Mouse (Mus musculus) midbrain, embryonic 14.5 days (tissue): ENCODE results near the gene Cnpy3. TPM values are rescaled to one million over a fixed set of nuclear protein-coding genes. Genes with fewer than 3 reads are reported as not detected.

Experiments
- ATAC-seq: fragments of 200-750 bp; cut with Nextera tagmentation; 2 replicates; pipeline ENCODE4 v1.8.0; 2017; ENCODE audit warnings: moderate number of reproducible peaks, moderate library complexity; ENCODE audit not compliant: low FRiP score, low TSS enrichment
- DNase-seq: peaks from one replicate; pipeline ENCODE4 v3.0.0-alpha.2; 2015
- H3K27ac ChIP-seq: fragments of 300-500 bp; sonication (generic); replicated peaks from 2 replicates; pipeline ENCODE4 v1.5.1; 2014; ENCODE audit warnings: mild to moderate bottlenecking, low read depth, low read length, moderate library complexity
- H3K27me3 ChIP-seq: fragments of 300-500 bp; sonication (generic); 2 replicates; pipeline ENCODE4 v1.6.1; 2014; ENCODE audit warnings: low read length, control low read depth, mixed read lengths; ENCODE audit not compliant: control insufficient read depth, insufficient read depth
- H3K36me3 ChIP-seq: fragments of 300-500 bp; sonication (generic); 2 replicates; pipeline ENCODE4 v1.6.1; 2014; ENCODE audit warnings: low read length, control low read depth; ENCODE audit not compliant: control insufficient read depth, insufficient read depth
- H3K4me1 ChIP-seq: fragments of 300-500 bp; sonication (generic); 2 replicates; pipeline ENCODE4 v1.6.1; 2014; ENCODE audit warnings: mild to moderate bottlenecking, antibody characterized with exemption, low read length, control low read depth; ENCODE audit not compliant: control insufficient read depth, insufficient read depth
- H3K4me2 ChIP-seq: fragments of 300-500 bp; sonication (generic); 2 replicates; pipeline ENCODE4 v1.6.1; 2014; ENCODE audit warnings: mild to moderate bottlenecking, low read length, moderate library complexity
- H3K4me3 ChIP-seq: fragments of 300-500 bp; sonication (generic); replicated peaks from 2 replicates; pipeline ENCODE4 v1.5.1; 2014; ENCODE audit warnings: low read depth, low read length
- H3K9ac ChIP-seq: fragments of 300-500 bp; sonication (generic); replicated peaks from 2 replicates; pipeline ENCODE4 v1.6.1; 2014; ENCODE audit warnings: mild to moderate bottlenecking, low read length, moderate library complexity
- H3K9me3 ChIP-seq: fragments of 300-500 bp; sonication (generic); 2 replicates; pipeline ENCODE4 v1.6.1; 2016; ENCODE audit warnings: low read length, control low read depth, mixed read lengths; ENCODE audit not compliant: control insufficient read depth
- WGBS: fragments of 180-500 bp; shearing (Covaris S2); extraction: QIAGEN DNeasy Blood & Tissue Kit; methylation state at CpG from one replicate; pipeline ENCODE4 v1.1.7; 2014; 5-methylcytosine and 5-hydroxymethylcytosine counted together
- polyA plus RNA-seq: library from polyadenylated mRNA; unstranded; fragments of >200 nt; fragmentation: Nextera tagmentation; extraction: Ambion mirVana; gene quantifications from 2 replicates; pipeline ENCODE4 v1.2.1, GENCODE M21; 2014

The Cnpy3 gene
- polyA plus RNA-seq, 1 experiment from 2014 or later, result 57.3 TPM

DNA sequence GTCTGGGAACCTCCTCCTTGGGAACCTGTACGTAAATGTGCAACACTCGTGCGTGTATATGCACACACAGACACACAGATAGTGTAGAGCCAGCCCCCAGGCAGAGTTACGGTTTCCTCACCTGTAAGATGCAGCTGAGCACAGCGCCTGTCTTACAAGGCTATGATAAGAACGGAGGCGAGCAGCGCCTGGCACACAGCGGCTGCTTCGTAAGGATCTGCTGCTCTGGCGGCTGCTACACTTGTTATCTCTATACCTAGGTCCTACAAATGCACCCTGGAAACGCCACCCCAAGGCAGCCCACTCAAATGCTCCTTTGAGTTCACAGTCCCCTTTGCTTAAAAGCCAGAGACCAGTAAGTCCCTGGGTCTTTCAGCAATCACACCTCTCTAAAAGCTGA lies 61.3 kb downstream of the Cnpy3 start:
- Histone ChIP-seq H3K4me3 (no peak overlapping the region), H3K36me3 (peaks cover 21% of the 10 kb centered on the region), H3K27ac (no peak overlapping the region), H3K4me2 (no peak overlapping the region), H3K9me3 (no peaks in the 10 kb centered on the region), H3K9ac (no peak overlapping the region), H3K4me1 (no peaks in the 10 kb centered on the region), H3K27me3 (no peaks in the 10 kb centered on the region)
- ATAC-seq, result no peak
- 94% methylated on average over 12 of the region's 12 CpGs for WGBS
- no peak for DNase-seq

DNA sequence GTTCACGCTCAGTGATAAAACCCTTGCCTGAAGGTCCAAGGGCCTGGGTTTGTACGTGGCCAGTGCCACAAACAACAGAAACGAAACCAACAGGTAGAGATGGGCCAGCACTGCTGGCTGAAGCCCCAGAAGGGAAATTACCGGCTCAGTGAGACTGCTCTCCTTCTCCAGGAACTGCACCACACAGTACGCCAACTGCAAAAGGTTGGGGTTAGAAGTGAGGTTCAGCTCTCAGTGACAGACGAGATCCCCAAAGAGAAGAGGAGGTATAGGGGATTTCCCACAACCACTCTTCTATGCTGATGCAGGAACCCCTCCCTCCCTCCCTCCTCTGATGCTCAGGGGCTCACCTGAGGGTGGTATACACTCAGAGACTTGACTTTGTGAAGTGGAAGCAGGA lies 66.1 kb downstream of the Cnpy3 start:
- ATAC-seq, result no peak
- H3K27ac ChIP-seq, result no peak overlapping the region
- no peak overlapping the region for H3K9ac ChIP-seq
- H3K4me1 ChIP-seq, result peaks cover 7% of the 10 kb centered on the region
- H3K36me3 ChIP-seq, result peaks cover 53% of the 10 kb centered on the region
- DNase-seq, result no peak
- no peaks in the 10 kb centered on the region for H3K9me3 ChIP-seq
- no peak overlapping the region for H3K4me3 ChIP-seq
- H3K4me2 ChIP-seq, result no peak overlapping the region
- 94% methylated on average over 6 of the region's 6 CpGs for WGBS
- no peaks in the 10 kb centered on the region for H3K27me3 ChIP-seq

Other genes starting within 250 kb of the Cnpy3 start
- 13.6 and 20.6 TPM in 2 replicates for gene Cul9, start 205.8 kb downstream of the Cnpy3 start, polyA plus RNA-seq
- 4.2 and 5.9 TPM in 2 replicates for gene Srf, start 196.0 kb downstream of the Cnpy3 start, polyA plus RNA-seq
- 19.6 and 20.0 TPM in 2 replicates for gene Ptk7, start 122.7 kb downstream of the Cnpy3 start, polyA plus RNA-seq
- 32.8 and 33.4 TPM in 2 replicates for gene Klc4, start 106.2 kb downstream of the Cnpy3 start, polyA plus RNA-seq
- gene Mrpl2, start 106.0 kb downstream of the Cnpy3 start, polyA plus RNA-seq, result 73.2 and 78.0 TPM in 2 replicates
- gene Cul7, start 101.9 kb downstream of the Cnpy3 start, polyA plus RNA-seq, result 32.3 and 32.9 TPM in 2 replicates
- 35.3 and 40.5 TPM in 2 replicates for gene Rrp36, start 77.9 kb downstream of the Cnpy3 start, polyA plus RNA-seq
- gene Mea1, start 73.4 kb downstream of the Cnpy3 start, polyA plus RNA-seq, result 240 and 297 TPM in 2 replicates
- gene Klhdc3, start 71.3 kb downstream of the Cnpy3 start, polyA plus RNA-seq, result 141 and 150 TPM in 2 replicates
- gene Ppp2r5d, start 47.1 kb downstream of the Cnpy3 start, polyA plus RNA-seq, result 68.3 and 81.4 TPM in 2 replicates
- 20.2 and 24.5 TPM in 2 replicates for gene Pex6, start 40.8 kb downstream of the Cnpy3 start, polyA plus RNA-seq
- gene Gnmt, start 23.0 kb downstream of the Cnpy3 start, polyA plus RNA-seq, result 0.71 and 0.85 TPM in 2 replicates
- 0.22 TPM in 1 of 2 replicates, not detected in the other for gene Ptcra, start 11.5 kb upstream of the Cnpy3 start, polyA plus RNA-seq
- 56.7 and 64.7 TPM in 2 replicates for gene 2310039H08Rik, start 20.4 kb upstream of the Cnpy3 start, polyA plus RNA-seq
- gene Rpl7l1, start 30.5 kb upstream of the Cnpy3 start, polyA plus RNA-seq, result 74.3 and 96.8 TPM in 2 replicates
- 10.2 and 11.6 TPM in 2 replicates for gene Bicral, start 106.3 kb upstream of the Cnpy3 start, polyA plus RNA-seq
- 62.8 and 67.6 TPM in 2 replicates for gene Tbcc, start 138.5 kb upstream of the Cnpy3 start, polyA plus RNA-seq
- gene Prph2, start 158.2 kb upstream of the Cnpy3 start, polyA plus RNA-seq, result not detected in 2 replicates